Mouse (Mus musculus) limb, embryonic 13.5 days (tissue): ENCODE data around the gene Eno1. TPM values are rescaled to one million over a fixed set of nuclear protein-coding genes. Genes with fewer than 3 reads are reported as not detected.
A peak's percentile ranks its signal among the peaks of the same experiment; 100 is the strongest.
"Not testable (repeated sequence)": the region's sequence is repeated elsewhere in the genome, so short reads cannot be mapped to it uniquely, and the experiment has no call there.

Experiments used
- ATAC-seq: fragments of 200-750 bp; cut with Nextera tagmentation; 2 replicates; pipeline ENCODE4 v1.8.0; 2017; ENCODE audit warnings: low read depth, moderate number of reproducible peaks, moderate TSS enrichment; ENCODE audit not compliant: low FRiP score
- H3K27ac ChIP-seq: fragments of 300-500 bp; sonication (generic); 2 replicates; pipeline ENCODE4 v1.5.1; 2015; ENCODE audit warnings: inconsistent platforms, mild to moderate bottlenecking, moderate library complexity
- H3K27me3 ChIP-seq: fragments of 300-500 bp; sonication (generic); 2 replicates; pipeline ENCODE4 v1.6.1; 2015; ENCODE audit warnings: mild to moderate bottlenecking, inconsistent platforms
- H3K36me3 ChIP-seq: fragments of 300-500 bp; sonication (generic); 2 replicates; pipeline ENCODE4 v1.6.1; 2015; ENCODE audit warnings: inconsistent platforms, mild to moderate bottlenecking, moderate library complexity
- H3K4me1 ChIP-seq: fragments of 300-500 bp; sonication (generic); 2 replicates; pipeline ENCODE4 v1.6.1; 2015; ENCODE audit warnings: inconsistent platforms
- H3K4me2 ChIP-seq: fragments of 300-500 bp; sonication (generic); replicated peaks from 2 replicates; pipeline ENCODE4 v1.6.1; 2015; ENCODE audit warnings: inconsistent platforms, mild to moderate bottlenecking, moderate library complexity
- H3K4me3 ChIP-seq: fragments of 300-500 bp; sonication (generic); 2 replicates; pipeline ENCODE4 v1.5.1; 2015; ENCODE audit warnings: moderate library complexity, mild to moderate bottlenecking, inconsistent platforms
- H3K9ac ChIP-seq: fragments of 300-500 bp; sonication (generic); 2 replicates; pipeline ENCODE4 v1.6.1; 2015; ENCODE audit warnings: mild to moderate bottlenecking, inconsistent platforms
- H3K9me3 ChIP-seq: fragments of 300-500 bp; sonication (generic); 2 replicates; pipeline ENCODE4 v1.6.1; 2016; ENCODE audit warnings: inconsistent platforms
- WGBS: fragments of 180-500 bp; shearing (Covaris S2); methylation state at CpG from one replicate; pipeline ENCODE4 v1.1.7; 2015; 5-methylcytosine and 5-hydroxymethylcytosine counted together
- polyA plus RNA-seq: library from polyadenylated mRNA; unstranded; fragments of >200 nt; fragmentation: Nextera tagmentation; extraction: Ambion mirVana; gene quantifications from 2 replicates; pipeline ENCODE4 v1.2.1, GENCODE M21; 2015

Gene Eno1
- polyA plus RNA-seq, 1 experiment from 2014 or later = 1,739 TPM

- Histone ChIP-seq H3K4me2 (no peak overlapping the region), H3K9me3 (no peaks in the 10 kb centered on the region), H3K36me3 (no peaks in the 10 kb centered on the region), H3K4me3 (no peak overlapping the region), H3K27me3 (no peaks in the 10 kb centered on the region), H3K27ac (no peak overlapping the region; the same call in 1 of the 2 replicates), H3K4me1 (peaks cover 16% of the 10 kb centered on the region), H3K9ac (peak overlapping the region; percentile 13; the same call in 1 of the 2 replicates)
- WGBS = 62% methylated on average over 14 of the region's 14 CpGs
- ATAC-seq = no peak
Observed at GRCm38 (mm10) chr4:150258388-150258787, 21.9 kb downstream of the Eno1 start.

GRCm38 (mm10) chr4:150259577-150259976 is 23.1 kb downstream of the Eno1 start:
- WGBS = 93% methylated on average over 7 of the region's 7 CpGs
- H3K27ac ChIP-seq = no peak overlapping the region
- peaks cover 22% of the 10 kb centered on the region for H3K4me1 ChIP-seq
- no peak overlapping the region for H3K9ac ChIP-seq
- H3K9me3 ChIP-seq = no peaks in the 10 kb centered on the region
- no peaks in the 10 kb centered on the region for H3K36me3 ChIP-seq
- no peak overlapping the region for H3K4me2 ChIP-seq
- H3K4me3 ChIP-seq = no peak overlapping the region
- H3K27me3 ChIP-seq = no peaks in the 10 kb centered on the region
- ATAC-seq = no peak

GRCm38 (mm10) chr4:150260111-150260510 is 23.6 kb downstream of the Eno1 start:
- Histone ChIP-seq H3K4me3 (no peak overlapping the region), H3K27me3 (no peaks in the 10 kb centered on the region), H3K36me3 (no peaks in the 10 kb centered on the region), H3K9ac (no peak overlapping the region), H3K4me1 (peaks cover 22% of the 10 kb centered on the region), H3K27ac (no peak overlapping the region), H3K9me3 (no peaks in the 10 kb centered on the region), H3K4me2 (no peak overlapping the region)
- no peak for ATAC-seq
- 69% methylated on average over 7 of the region's 7 CpGs for WGBS

- Histone ChIP-seq H3K4me3 (no peak overlapping the region), H3K4me2 (no peak overlapping the region), H3K36me3 (no peaks in the 10 kb centered on the region), H3K9me3 (no peaks in the 10 kb centered on the region), H3K9ac (no peak overlapping the region), H3K27ac (no peak overlapping the region), H3K27me3 (no peaks in the 10 kb centered on the region), H3K4me1 (peaks cover 22% of the 10 kb centered on the region)
- no peak for ATAC-seq
- 43% methylated on average over 6 of the region's 6 CpGs for WGBS
Observed at GRCm38 (mm10) chr4:150260745-150261144, 24.2 kb downstream of the Eno1 start.

GRCm38 (mm10) chr4:150262301-150262700 is 25.8 kb downstream of the Eno1 start:
- no peak overlapping the region for H3K9ac ChIP-seq
- no peak overlapping the region for H3K4me3 ChIP-seq
- H3K36me3 ChIP-seq = no peaks in the 10 kb centered on the region
- no peaks in the 10 kb centered on the region for H3K9me3 ChIP-seq
- WGBS = 79% methylated on average over 8 of the region's 8 CpGs
- H3K4me2 ChIP-seq = no peak overlapping the region
- H3K27me3 ChIP-seq = no peaks in the 10 kb centered on the region
- peaks cover 21% of the 10 kb centered on the region for H3K4me1 ChIP-seq
- ATAC-seq = no peak
- H3K27ac ChIP-seq = no peak overlapping the region

- no peaks in the 10 kb centered on the region for H3K9me3 ChIP-seq
- no peak overlapping the region for H3K4me3 ChIP-seq
- no peaks in the 10 kb centered on the region for H3K36me3 ChIP-seq
- H3K27me3 ChIP-seq = no peaks in the 10 kb centered on the region
- H3K27ac ChIP-seq = no peak overlapping the region
- no peak for ATAC-seq
- H3K4me2 ChIP-seq = no peak overlapping the region
- H3K4me1 ChIP-seq = peaks cover 18% of the 10 kb centered on the region
- WGBS = 49% methylated on average over 7 of the region's 7 CpGs
- H3K9ac ChIP-seq = no peak overlapping the region
Observed at GRCm38 (mm10) chr4:150264903-150265302, 28.4 kb downstream of the Eno1 start.

- peaks cover 23% of the 10 kb centered on the region for H3K4me1 ChIP-seq
- H3K4me2 ChIP-seq = no peak overlapping the region
- no peak for ATAC-seq
- H3K27me3 ChIP-seq = no peaks in the 10 kb centered on the region
- no peaks in the 10 kb centered on the region for H3K9me3 ChIP-seq
- WGBS = 70% methylated on average over 5 of the region's 5 CpGs
- no peak overlapping the region for H3K27ac ChIP-seq
- no peak overlapping the region for H3K9ac ChIP-seq
- no peak overlapping the region for H3K4me3 ChIP-seq
- H3K36me3 ChIP-seq = no peaks in the 10 kb centered on the region
Observed at GRCm38 (mm10) chr4:150265471-150265870, 28.9 kb downstream of the Eno1 start.

- Histone ChIP-seq H3K4me2 (no peak overlapping the region), H3K9ac (no peak overlapping the region), H3K36me3 (no peaks in the 10 kb centered on the region), H3K4me1 (peaks cover 24% of the 10 kb centered on the region), H3K4me3 (no peak overlapping the region), H3K9me3 (no peaks in the 10 kb centered on the region), H3K27ac (no peak overlapping the region), H3K27me3 (no peaks in the 10 kb centered on the region)
- no peak for ATAC-seq
- 76% methylated on average over 21 of the region's 21 CpGs for WGBS
Observed at GRCm38 (mm10) chr4:150266655-150267223, 30.2 kb downstream of the Eno1 start.

- no peak for ATAC-seq
- peaks cover 41% of the 10 kb centered on the region for H3K4me1 ChIP-seq
Observed at GRCm38 (mm10) chr4:150268674-150269653, 32.4 kb downstream of the Eno1 start.

GRCm38 (mm10) chr4:150269679-150270078 is 33.2 kb downstream of the Eno1 start:
- no peak for ATAC-seq
- Histone ChIP-seq H3K4me2 (peak overlapping the region; percentile 38; the same call in 1 of the 2 replicates), H3K4me1 (peaks cover 35% of the 10 kb centered on the region), H3K9ac (no peak overlapping the region; the same call in 1 of the 2 replicates), H3K9me3 (no peaks in the 10 kb centered on the region), H3K27ac (peak overlapping the region; percentile 63; the same call in 1 of the 2 replicates), H3K4me3 (no peak overlapping the region), H3K27me3 (no peaks in the 10 kb centered on the region), H3K36me3 (no peaks in the 10 kb centered on the region)
- 8% methylated on average over 6 of the region's 7 CpGs for WGBS

More at GRCm38 (mm10) chr4:150268674-150269653, 32.4 kb downstream of the Eno1 start:
- H3K4me3 ChIP-seq = no peak overlapping the region
- H3K4me2 ChIP-seq = no peak overlapping the region
- no peaks in the 10 kb centered on the region for H3K36me3 ChIP-seq
- H3K27ac ChIP-seq = peak overlapping the region; percentile 52; the same call in 1 of the 2 replicates
- no peaks in the 10 kb centered on the region for H3K9me3 ChIP-seq
- H3K27me3 ChIP-seq = no peaks in the 10 kb centered on the region
- no peak overlapping the region for H3K9ac ChIP-seq
- 83% methylated on average over 33 of the region's 33 CpGs for WGBS

GRCm38 (mm10) chr4:150270718-150271117 is 34.2 kb downstream of the Eno1 start:
- not testable (repeated sequence) for H3K9ac ChIP-seq, H3K27ac ChIP-seq, ATAC-seq, H3K36me3 ChIP-seq, H3K4me3 ChIP-seq, H3K4me2 ChIP-seq, H3K9me3 ChIP-seq, H3K27me3 ChIP-seq
- WGBS = 68% methylated on average over 4 of the region's 4 CpGs
- H3K4me1 ChIP-seq = peaks cover 35% of the 10 kb centered on the region

GRCm38 (mm10) chr4:150272725-150273124 is 36.2 kb downstream of the Eno1 start:
- 0 out of 2 replicates have a peak overlapping the region, but pooled peaks have one; percentile 3 for H3K4me3 ChIP-seq
- H3K4me1 ChIP-seq = peaks cover 35% of the 10 kb centered on the region
- no peaks in the 10 kb centered on the region for H3K27me3 ChIP-seq
- peak overlapping the region; percentile 37 for H3K4me2 ChIP-seq
- no peaks in the 10 kb centered on the region for H3K36me3 ChIP-seq
- peak overlapping the region; percentile 45; the same call in 1 of the 2 replicates for H3K27ac ChIP-seq
- ATAC-seq = peak; percentile 74
- no peak overlapping the region for H3K9ac ChIP-seq
- no peaks in the 10 kb centered on the region for H3K9me3 ChIP-seq
- WGBS = 4% methylated on average over 9 of the region's 9 CpGs
